Mouse (Mus musculus) CH12.LX (cell line): ENCODE measurements around the gene Gcnt1. TPM values are rescaled to one million over a fixed set of nuclear protein-coding genes. Genes with fewer than 3 reads are reported as not detected.

ENCODE experiments used
- DNase-seq: peaks from one replicate; pipeline ENCODE4 v3.0.0-alpha.2; 2013; ENCODE audit errors: extremely low read depth
- H3K27ac ChIP-seq: 2 replicates; pipeline ENCODE4 v1.5.1; 2012; ENCODE audit warnings: low read depth, mild to moderate bottlenecking, control low read depth, moderate library complexity; ENCODE audit not compliant: insufficient read depth
- H3K27me3 ChIP-seq: replicated peaks from 2 replicates; pipeline ENCODE3; 2012; ENCODE audit warnings: inconsistent platforms
- H3K36me3 ChIP-seq, 2 experiments: replicated peaks in 1 of 2; 2 replicates each; pipeline versions ENCODE3 to v1.6.1; 2012; ENCODE audit warnings: inconsistent platforms in 1 of 2, low read length in 1 of 2, mild to moderate bottlenecking in 1 of 2, mixed read lengths in 1 of 2, moderate library complexity in 1 of 2; ENCODE audit not compliant: control insufficient read depth in 1 of 2, insufficient read depth in 1 of 2
- H3K4me1 ChIP-seq, 2 experiments: 2 replicates each; pipeline ENCODE4 v1.6.1; 2012; ENCODE audit warnings: inconsistent platforms in 1 of 2, moderate library complexity in 1 of 2; ENCODE audit not compliant: insufficient read depth in 2 of 2, control insufficient read depth in 1 of 2
- H3K4me2 ChIP-seq: 2 replicates; pipeline ENCODE4 v1.6.1; 2012; ENCODE audit warnings: low read depth, mild to moderate bottlenecking, control low read depth; ENCODE audit not compliant: poor library complexity, insufficient read depth, severe bottlenecking
- H3K4me3 ChIP-seq, 3 experiments: fragments of 150-350 bp in 1 of 3; sonication (generic) in 1 of 3; replicated peaks in 1 of 3; 2 replicates each; pipeline versions ENCODE3 to v1.5.1; 2011 to 2012; ENCODE audit warnings: low read depth in 2 of 3, low read length in 2 of 3, mild to moderate bottlenecking in 2 of 3, moderate library complexity in 2 of 3, control low read depth in 1 of 3, improper control_type of control experiment in 1 of 3, inconsistent platforms in 1 of 3, mixed read lengths in 1 of 3; ENCODE audit not compliant: poor library complexity in 1 of 3
- H3K79me2 ChIP-seq: replicated peaks from 2 replicates; pipeline ENCODE4 v1.6.1; 2012; ENCODE audit warnings: mild to moderate bottlenecking, moderate library complexity; ENCODE audit not compliant: control insufficient read depth, poor library complexity, insufficient read depth, severe bottlenecking; ENCODE audit errors: extremely low read depth
- H3K9ac ChIP-seq: 2 replicates; pipeline ENCODE4 v1.6.1; 2012; ENCODE audit warnings: low read depth, mild to moderate bottlenecking, control low read depth, moderate library complexity; ENCODE audit not compliant: insufficient read depth
- H3K9me3 ChIP-seq: replicated peaks from 2 replicates; pipeline ENCODE3; 2012; ENCODE audit warnings: low read length, inconsistent platforms, mixed read lengths
- BHLHE40 ChIP-seq: IDR thresholded peaks from 2 replicates; pipeline ENCODE4 v1.6.1; 2011; ENCODE audit warnings: mild to moderate bottlenecking, low read depth, low read length, improper control_type of control experiment
- CHD1 ChIP-seq: IDR thresholded peaks from 2 replicates; pipeline ENCODE4 v1.6.1; 2012; ENCODE audit warnings: low read depth, low read length, improper control_type of control experiment, inconsistent platforms
- CTCF ChIP-seq, 2 experiments: IDR thresholded peaks in 1 of 2; conservative IDR thresholded peaks in 1 of 2; 2 replicates each; pipeline ENCODE4 v1.5.1; 2011 to 2012; ENCODE audit warnings: low read depth in 2 of 2, low read length in 2 of 2, improper control_type of control experiment in 1 of 2, inconsistent platforms in 1 of 2, mild to moderate bottlenecking in 1 of 2, moderate library complexity in 1 of 2
- ELF1 ChIP-seq: IDR thresholded peaks from 2 replicates; pipeline ENCODE4 v1.6.1; 2014; ENCODE audit warnings: low read depth, mild to moderate bottlenecking, inconsistent platforms, low read length, improper control_type of control experiment
- GABPA ChIP-seq: IDR thresholded peaks from 2 replicates; pipeline ENCODE4 v1.6.1; 2012; ENCODE audit warnings: low read depth, low read length, improper control_type of control experiment, inconsistent platforms; ENCODE audit not compliant: insufficient replicate concordance
- IRF4 ChIP-seq: IDR thresholded peaks from 2 replicates; pipeline ENCODE4 v1.6.1; 2014; ENCODE audit warnings: low read depth, mild to moderate bottlenecking, inconsistent platforms, low read length, improper control_type of control experiment
- JUN ChIP-seq: IDR thresholded peaks from 2 replicates; pipeline ENCODE4 v1.6.1; 2011; ENCODE audit warnings: low read depth, mild to moderate bottlenecking, low read length, improper control_type of control experiment, moderate library complexity; ENCODE audit not compliant: insufficient read depth
- JUND ChIP-seq: conservative IDR thresholded peaks from 2 replicates; pipeline ENCODE4 v1.6.1; 2011; ENCODE audit warnings: low read depth, low read length, improper control_type of control experiment
- KAT2A ChIP-seq: IDR thresholded peaks from 2 replicates; pipeline ENCODE4 v1.6.1; 2012; ENCODE audit warnings: low read length, improper control_type of control experiment, inconsistent platforms; ENCODE audit not compliant: insufficient replicate concordance
- MAFK ChIP-seq: IDR thresholded peaks from 2 replicates; pipeline ENCODE4 v1.6.1; 2011; ENCODE audit warnings: low read length, improper control_type of control experiment; ENCODE audit not compliant: insufficient replicate concordance
- MAX ChIP-seq: IDR thresholded peaks from 2 replicates; pipeline ENCODE4 v1.6.1; 2011; ENCODE audit warnings: low read length, improper control_type of control experiment
- MAZ ChIP-seq: IDR thresholded peaks from 2 replicates; pipeline ENCODE4 v1.6.1; 2012; ENCODE audit warnings: low read depth, mild to moderate bottlenecking, inconsistent platforms, low read length, improper control_type of control experiment, moderate library complexity
- MEF2A ChIP-seq: IDR thresholded peaks from 2 replicates; pipeline ENCODE4 v1.6.1; 2014; ENCODE audit warnings: low read depth, mild to moderate bottlenecking, inconsistent platforms, low read length, improper control_type of control experiment, borderline replicate concordance
- MYC ChIP-seq: IDR thresholded peaks from 2 replicates; pipeline ENCODE4 v1.6.1; 2011; ENCODE audit warnings: low read depth, mild to moderate bottlenecking, improper control_type of control experiment, low read length
- NELFE ChIP-seq: IDR thresholded peaks from 2 replicates; pipeline ENCODE4 v1.6.1; 2011; ENCODE audit warnings: low read depth, low read length, improper control_type of control experiment
- PAX5 ChIP-seq: IDR thresholded peaks from 2 replicates; pipeline ENCODE4 v1.6.1; 2012; ENCODE audit warnings: low read length, inconsistent platforms, mixed read lengths
- POLR2A ChIP-seq: IDR thresholded peaks from 2 replicates; pipeline ENCODE4 v1.6.1; 2011; ENCODE audit warnings: low read depth, mild to moderate bottlenecking, improper control_type of control experiment, low read length
- POLR2AphosphoS2 ChIP-seq: IDR thresholded peaks from 2 replicates; pipeline ENCODE4 v1.6.1; 2011; ENCODE audit warnings: low read depth, low read length, improper control_type of control experiment
- SMC3 ChIP-seq: IDR thresholded peaks from 2 replicates; pipeline ENCODE4 v1.6.1; 2011; ENCODE audit warnings: low read depth, low read length, improper control_type of control experiment
- UBTF ChIP-seq: IDR thresholded peaks from 2 replicates; pipeline ENCODE4 v1.6.1; 2012; ENCODE audit warnings: low read depth, mild to moderate bottlenecking, inconsistent platforms, low read length, improper control_type of control experiment, moderate library complexity
- USF2 ChIP-seq: conservative IDR thresholded peaks from 2 replicates; pipeline ENCODE4 v1.6.1; 2011; ENCODE audit warnings: low read depth, low read length, improper control_type of control experiment
- ZC3H11A ChIP-seq: IDR thresholded peaks from 2 replicates; pipeline ENCODE4 v1.6.1; 2012; ENCODE audit warnings: low read depth, mild to moderate bottlenecking, inconsistent platforms, low read length, improper control_type of control experiment
- ZKSCAN1 ChIP-seq: IDR thresholded peaks from 2 replicates; pipeline ENCODE4 v1.6.1; 2012; ENCODE audit warnings: low read depth, inconsistent platforms, low read length, improper control_type of control experiment, borderline replicate concordance
- ZMIZ1 ChIP-seq: IDR thresholded peaks from 2 replicates; pipeline ENCODE4 v1.6.1; 2012; ENCODE audit warnings: low read depth, mild to moderate bottlenecking, inconsistent platforms, low read length, improper control_type of control experiment
- ZNF384 ChIP-seq: IDR thresholded peaks from 2 replicates; pipeline ENCODE4 v1.6.1; 2012; ENCODE audit warnings: low read depth, low read length, improper control_type of control experiment, inconsistent platforms
- dilution Hi-C: fragments of 300-500 bp; cut with MboI; formaldehyde crosslinking; loops from 2 replicates; pipeline ENCODE4 v1.14.3; 2020; ENCODE audit warnings: low sequenced_read_pairs; ENCODE audit not compliant: extremely low pct_unique_long_range_greater_than_20kb, extremely low pct_ligation_motif_present
- in situ Hi-C: fragments of 300-500 bp; cut with MboI; formaldehyde crosslinking; loops from 3 replicates; pipeline ENCODE4 v1.14.3; 2019; ENCODE audit warnings: low sequenced_read_pairs, low pct_ligation_motif_present, low pct_unique_long_range_greater_than_20kb, mixed read lengths
- polyA plus RNA-seq: library from polyadenylated mRNA; unstranded; fragments of >175 nt; gene quantifications from 2 replicates; pipeline ENCODE4 v1.2.1, GENCODE M21; 2012; ENCODE audit warnings: low read depth; ENCODE audit not compliant: insufficient read length
- total RNA-seq, 2 experiments: library from RNA; depleted of rRNA; stranded (reverse); fragments of 300-350 nt in 1 of 2; fragments of >200 nt in 1 of 2; gene quantifications; 2 replicates each; pipeline ENCODE4 v1.2.3; 2012 to 2014

Gcnt1 gene
- total and polyA plus RNA-seq, 3 experiments: 4.2 to 7.6 (median 6.6) TPM

DNA sequence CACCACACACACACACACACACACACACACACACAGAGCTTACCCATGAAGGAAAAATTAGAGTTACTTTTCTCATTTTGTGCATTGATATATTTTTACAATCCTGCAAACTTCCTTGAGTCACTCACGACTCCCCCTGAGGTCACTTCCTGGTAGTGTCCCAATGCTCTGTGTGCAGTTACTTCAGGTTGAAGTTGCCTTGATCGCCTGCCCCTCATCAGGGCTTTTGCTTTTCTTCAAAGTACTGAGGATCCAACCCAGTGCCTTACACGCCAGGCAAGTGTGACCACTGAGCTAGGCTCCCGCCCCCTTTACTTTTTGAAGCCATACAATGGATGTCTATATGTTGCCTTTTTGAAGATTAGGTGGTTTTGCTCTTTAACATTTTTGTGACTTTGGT lies 27.3 kb upstream of the Gcnt1 start:
- Histone ChIP-seq H3K4me3 (no peak overlapping the region), H3K36me3 (peaks cover 28 to 47% of the 10 kb centered on the region in 2 experiments), H3K9me3 (no peaks in the 10 kb centered on the region), H3K4me2 (no peak overlapping the region), H3K27ac (no peak overlapping the region), H3K27me3 (no peaks in the 10 kb centered on the region), H3K79me2 (no peaks in the 10 kb centered on the region), H3K9ac (no peak overlapping the region), H3K4me1 (peaks cover 0 to 19% of the 10 kb centered on the region in 2 experiments; a peak in 1 of 4 replicates)
- DNase-seq: no peak
- dilution Hi-C loops: no loop called here
- TF ChIP-seq ZMIZ1 (no peak), ZC3H11A (no peak), NELFE (no peak), CHD1 (no peak), JUN (no peak), ZKSCAN1 (no peak), CTCF (conservative IDR thresholded peaks at IDR 0.05 in 1 of 2, IDR thresholded peaks at IDR 0.05 in 1 of 2; ENCODE audit: low read depth in 2 of 2, low read length in 2 of 2) (no peak), MEF2A (no peak), ZNF384 (no peak), JUND (no peak), PAX5 (no peak), USF2 (no peak), SMC3 (no peak), KAT2A (no peak), MAFK (no peak), POLR2AphosphoS2 (no peak), MAZ (no peak), BHLHE40 (no peak)
- in situ Hi-C loops: no loop called here

DNA sequence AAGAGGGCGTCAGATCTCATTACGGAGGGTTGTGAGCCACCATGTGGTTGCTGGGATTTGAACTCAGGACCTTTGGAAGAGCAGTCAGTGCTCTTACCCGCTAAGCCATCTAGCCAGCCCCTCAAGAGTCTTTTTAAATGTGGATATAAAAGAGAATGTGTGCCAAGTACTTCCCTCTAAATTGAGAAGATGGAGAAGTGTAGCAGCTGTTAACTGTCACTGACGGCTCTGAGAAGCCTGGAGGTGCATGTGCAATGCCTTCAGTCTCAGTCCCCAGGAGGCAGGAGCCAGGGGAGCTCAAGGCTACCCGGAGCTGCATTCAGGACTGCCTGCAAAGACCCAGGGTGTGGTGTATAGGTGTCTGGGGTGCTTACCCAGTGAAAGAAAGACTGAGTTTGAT lies 25.3 kb upstream of the Gcnt1 start:
- Histone ChIP-seq H3K36me3 (peaks cover 28 to 47% of the 10 kb centered on the region in 2 experiments), H3K9me3 (no peaks in the 10 kb centered on the region), H3K4me3 (no peak overlapping the region), H3K27ac (no peak overlapping the region)
- dilution Hi-C loops: no loop called here
- DNase-seq: no peak
- no peak for TF ChIP-seq BHLHE40
- TF ChIP-seq ZKSCAN1: no peak
- TF ChIP-seq GABPA: no peak
- no peak for TF ChIP-seq MAX
- no peak for TF ChIP-seq ZC3H11A
- TF ChIP-seq NELFE: no peak
- no peak for TF ChIP-seq IRF4
- no peak for TF ChIP-seq POLR2A
- no peak for TF ChIP-seq PAX5
- TF ChIP-seq ELF1: no peak
- TF ChIP-seq ZNF384: no peak
- TF ChIP-seq CTCF (conservative IDR thresholded peaks at IDR 0.05 in 1 of 2, IDR thresholded peaks at IDR 0.05 in 1 of 2; ENCODE audit: low read depth in 2 of 2, low read length in 2 of 2): no peak
- TF ChIP-seq MAZ: no peak
- no peak for TF ChIP-seq MYC
- TF ChIP-seq MAFK: no peak
- TF ChIP-seq UBTF: no peak
- TF ChIP-seq, all 38 proteins: peak for 0
- no peaks in the 10 kb centered on the region for H3K27me3 ChIP-seq
- no peak overlapping the region for H3K4me2 ChIP-seq
- H3K9ac ChIP-seq: no peak overlapping the region
- no peaks in the 10 kb centered on the region for H3K79me2 ChIP-seq
- in situ Hi-C loops: no loop called here
- H3K4me1 ChIP-seq: peaks cover 0 to 27% of the 10 kb centered on the region in 2 experiments; a peak in 1 of 4 replicates
